ENCODE assay signal across 31 mouse cellular contexts in genomic region chr4:139033263-139034009, GRCm38 (mm10). TPM values are rescaled to one million over a fixed set of nuclear protein-coding genes. Genes with fewer than 3 reads are reported as not detected.
DNase-seq lines count a peak whose midpoint lies in the region; ATAC-seq and TF ChIP-seq lines count a peak whose summit lies in the region.
"Had no signal": no experiment of that assay in that cellular context is flagged by ENCODE, and none has a peak within 500 bp of the region (broad histone marks: within the 10 kb centered on the region; RNA-seq: fewer than 3 reads in every experiment).

No protein-coding gene starts in this region.

- no peak overlapping the region for H3K4me2 ChIP-seq in heart, embryonic 12.5 days
- H3K4me2 ChIP-seq in heart, postnatal 0 days (ENCODE audit: low read depth, low read length): no peak overlapping the region
- H3K4me2 ChIP-seq: embryonic facial prominence, embryonic 12.5 days; intestine, embryonic 15.5 days; midbrain, embryonic 13.5 days; neural tube, embryonic 13.5 days had no signal

- no peak for DNase-seq in heart, postnatal 14 days
- peak; percentile 80 for DNase-seq in heart, postnatal 0 days (ENCODE audit: low spot score)
- DNase-seq in heart, adult 11 months: no peak
- peak in 1 of 2 experiments; percentile 36 for DNase-seq in left cerebral cortex, adult 2 months (ENCODE audit: extremely low spot score in 1 of 2, low spot score in 2 of 2)
- no peak for DNase-seq in left cerebral cortex, adult 9 months (ENCODE audit: low spot score in 2 of 2)
- DNase-seq: adrenal gland, postnatal 14 days; cerebellum, adult 11-12 months; cerebellum, adult 9-11 months; embryo, embryonic 11 days; gastrocnemius, postnatal 10 days; kidney, adult 2 months; kidney, postnatal 4 days; layer of hippocampus, adult 9-11 months; liver; lung, adult 2 months; lung, postnatal 10 days; thymus, postnatal 4 days had no signal

- H3K36me3 ChIP-seq in heart, embryonic 12.5 days: peaks cover 7% of the 10 kb centered on the region; the same call in 1 of the 2 replicates
- H3K36me3 ChIP-seq in heart, postnatal 0 days (replicated peaks; ENCODE audit: control insufficient read depth, insufficient read depth, low read length): 0 out of 2 replicates have a peak, but pooled peaks cover 10% of the 10 kb centered on the region
- H3K36me3 ChIP-seq: embryonic facial prominence, embryonic 12.5 days; intestine, embryonic 15.5 days; midbrain, embryonic 13.5 days; neural tube, embryonic 13.5 days had no signal

- no peak overlapping the region for H3K4me3 ChIP-seq in heart, embryonic 12.5 days
- no peak overlapping the region for H3K4me3 ChIP-seq in heart, postnatal 0 days (ENCODE audit: low read depth, low read length)
- no peak overlapping the region for H3K4me3 ChIP-seq in left cerebral cortex, adult 2 months
- H3K4me3 ChIP-seq: embryonic facial prominence, embryonic 12.5 days; intestine, embryonic 15.5 days; midbrain, embryonic 13.5 days; neural tube, embryonic 13.5 days had no signal

- no peak overlapping the region for H3K9ac ChIP-seq in heart, embryonic 12.5 days
- H3K9ac ChIP-seq in heart, postnatal 0 days (replicated peaks; ENCODE audit: low read depth, low read length): no peak overlapping the region
- H3K9ac ChIP-seq: embryonic facial prominence, embryonic 12.5 days; intestine, embryonic 15.5 days; liver, embryonic 14.5 days; midbrain, embryonic 13.5 days; neural tube, embryonic 13.5 days had no signal

- TF ChIP-seq CTCF in heart, postnatal 0 days (IDR thresholded peaks at IDR 0.05; ENCODE audit: low read depth): no peak
- TF ChIP-seq CTCF in left cerebral cortex, adult 2 months (IDR thresholded peaks at IDR 0.05): no peak

- ATAC-seq in heart, embryonic 12.5 days (ENCODE audit: insufficient number of reproducible peaks, low FRiP score): no peak
- ATAC-seq in heart, postnatal 0 days (ENCODE audit: insufficient read depth, low read depth): peak; percentile 83
- ATAC-seq: CD4-positive, CD25-positive, alpha-beta regulatory T cell, adult 4 months; hindbrain, postnatal 0 days; midbrain, embryonic 13.5 days had no signal

- H3K9me3 ChIP-seq in heart, embryonic 12.5 days (replicated peaks): 0 out of 2 replicates have a peak, but pooled peaks cover 7% of the 10 kb centered on the region
- no peaks in the 10 kb centered on the region for H3K9me3 ChIP-seq in heart, postnatal 0 days (replicated peaks; ENCODE audit: control insufficient read depth, low read length)
- H3K9me3 ChIP-seq: embryonic facial prominence, embryonic 12.5 days; intestine, embryonic 15.5 days; midbrain, embryonic 13.5 days; neural tube, embryonic 13.5 days had no signal

- H3K27ac ChIP-seq in heart, embryonic 12.5 days (ENCODE audit: poor library complexity, severe bottlenecking): peak overlapping the region; percentile 36
- peak overlapping the region; percentile 81 for H3K27ac ChIP-seq in heart, postnatal 0 days (ENCODE audit: low read depth)
- H3K27ac ChIP-seq in left cerebral cortex, adult 2 months: peak overlapping the region; percentile 80
- H3K27ac ChIP-seq: embryonic facial prominence, embryonic 12.5 days; hindbrain, postnatal 0 days; intestine, embryonic 15.5 days; kidney, postnatal 0 days; liver, embryonic 14.5 days; macrophage; midbrain, embryonic 13.5 days had no signal

- intact Hi-C loops in heart, postnatal 14 days (cut with DNase I): no loop called here
- intact Hi-C loops in left cerebral cortex, adult 2 months (cut with DNase I): no loop called here

- 59% methylated on average over 11 of the region's 11 CpGs for WGBS in heart, embryonic 12.5 days
- WGBS in heart, postnatal 0 days: 50% methylated on average over 11 of the region's 11 CpGs

- H3K4me1 ChIP-seq in heart, embryonic 12.5 days (replicated peaks): peaks cover 14% of the 10 kb centered on the region
- H3K4me1 ChIP-seq in heart, postnatal 0 days (ENCODE audit: control insufficient read depth, insufficient read depth): peaks cover 33% of the 10 kb centered on the region

- peaks cover 10% of the 10 kb centered on the region for H3K27me3 ChIP-seq in heart, embryonic 12.5 days (replicated peaks)
- H3K27me3 ChIP-seq in heart, postnatal 0 days (ENCODE audit: control insufficient read depth, insufficient read depth, low read length): no peaks in the 10 kb centered on the region
- H3K27me3 ChIP-seq: embryonic facial prominence, embryonic 12.5 days; intestine, embryonic 15.5 days; midbrain, embryonic 13.5 days had no signal

- TF ChIP-seq EP300 in heart, postnatal 0 days (IDR thresholded peaks at IDR 0.05; ENCODE audit: low read depth): peak; percentile 71; the same call in 1 of the 2 replicates

RNA-seq across cellular contexts. Expression of gene Htr6, which starts 41.9 kb away (rescaled TPM):
- not detected in 2 replicates for polyA plus RNA-seq in heart, embryonic 12.5 days (2016; fragmentation: Nextera tagmentation; extraction: Ambion mirVana)
- total RNA-seq in heart, postnatal 14 days (2021): not detected
- not detected in 2 replicates for total RNA-seq in heart, postnatal 0 days (2014; rRNA removed; ENCODE audit: low replicate concordance)
- not detected in 2 replicates for polyA plus RNA-seq in heart, postnatal 0 days (2015; fragmentation: Nextera tagmentation; extraction: Ambion mirVana)
- total RNA-seq in left cerebral cortex, adult 2 months (2021): 1 to 10 TPM; 5.9 to 6.9 TPM
- total RNA-seq: adrenal gland, postnatal 14 days; gastrocnemius, postnatal 10 days; heart, postnatal 10 days; megakaryocyte-erythroid progenitor cell, adult 5-6 weeks had no signal
- polyA plus RNA-seq: CD4-positive, CD25-positive, alpha-beta regulatory T cell, adult 4 months; kidney, adult 2 months; liver, embryonic 14.5 days; macrophage; stomach, embryonic 14.5 days; thymus, postnatal 0 days had no signal

RNA-seq across cellular contexts. Expression of gene Nbl1, which starts 59.4 kb away (rescaled TPM):
- 10.1 and 10.6 TPM in 2 replicates for polyA plus RNA-seq in heart, embryonic 12.5 days (2016; fragmentation: Nextera tagmentation; extraction: Ambion mirVana)
- 10 to 100 TPM; 32.1 to 32.2 TPM for total RNA-seq in heart, postnatal 14 days (2021)
- total RNA-seq in heart, postnatal 0 days (2014; rRNA removed; ENCODE audit: low replicate concordance): 33.2 and 55.8 TPM in 2 replicates
- polyA plus RNA-seq in heart, postnatal 0 days (2015; fragmentation: Nextera tagmentation; extraction: Ambion mirVana): 14.2 and 16.8 TPM in 2 replicates
- total RNA-seq in left cerebral cortex, adult 2 months (2021): 10 to 100 TPM; 62.4 to 84.3 TPM
- total RNA-seq: megakaryocyte-erythroid progenitor cell, adult 5-6 weeks had no signal
